Mouse (Mus musculus): ENCODE measurements around the gene Baiap2l2.

DNA sequence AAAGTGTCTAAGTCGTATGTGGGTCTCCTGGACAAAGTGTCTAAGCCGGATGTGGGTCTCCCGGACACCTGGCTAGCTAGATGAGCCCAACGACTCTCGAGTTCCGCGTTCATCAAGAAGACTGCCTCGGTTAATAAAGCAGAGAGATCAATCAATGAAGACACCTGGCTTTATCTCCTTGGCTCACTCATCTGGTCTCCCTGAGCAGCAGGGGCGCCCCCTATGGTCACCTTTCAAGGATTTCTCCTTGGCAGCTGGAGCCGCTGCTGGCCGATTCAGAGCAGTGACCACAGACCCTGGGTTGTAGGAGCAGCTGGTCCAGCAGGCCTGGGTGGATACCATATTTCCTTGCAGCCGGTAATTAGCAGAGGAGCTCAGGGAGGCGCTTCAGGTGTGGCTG lies 23.0 kb downstream of the Baiap2l2 start:
- TF ChIP-seq POLR2A (IDR thresholded peaks at IDR 0.05; ENCODE audit: borderline replicate concordance, control insufficient read depth, low read depth, low read length) (no peak), CTCF (IDR thresholded peaks at IDR 0.05; ENCODE audit: control insufficient read depth, insufficient read depth, low read length) (0 out of 2 replicates have a peak, but pooled peaks have one; percentile 3)

Measured in bone marrow, adult 2 months (tissue).